Mouse (Mus musculus): ENCODE measurements at regions not wholly inside any gene's neighbourhood (a gene's known extent, or its start where the extent isn't known, plus 50 kb on each side); places are given as distances from the start of the nearest gene placed in this dataset.

DNA sequence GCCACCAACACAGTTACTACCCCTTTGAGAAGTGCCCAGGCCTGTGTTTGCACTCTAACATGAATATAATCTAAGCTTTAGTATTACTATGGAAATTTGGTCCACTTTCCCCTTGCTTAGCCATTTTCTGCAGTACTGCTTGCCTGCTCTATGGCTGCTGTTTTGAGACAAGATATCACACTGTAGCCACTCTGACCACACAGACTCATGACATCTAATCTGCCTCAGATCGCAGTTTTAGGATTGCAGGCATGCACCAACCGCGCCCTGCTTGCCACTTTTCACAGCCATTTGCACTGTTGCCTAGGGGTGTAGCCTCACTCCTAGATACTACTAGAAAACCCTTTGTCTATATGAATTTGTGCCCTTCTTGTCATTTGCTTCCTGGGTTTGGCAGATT is 107.4 kb upstream of the Teddm2 start:
- Histone ChIP-seq H3K9me3 (ENCODE audit: control insufficient read depth, low read length) (no peaks in the 10 kb centered on the region), H3K4me2 (no peak overlapping the region), H3K4me1 (replicated peaks; ENCODE audit: control insufficient read depth, insufficient read depth, low read length) (peaks cover 8% of the 10 kb centered on the region), H3K27ac (ENCODE audit: low read depth, low read length) (no peak overlapping the region), H3K27me3 (replicated peaks; ENCODE audit: control insufficient read depth, insufficient read depth, low read length) (no peaks in the 10 kb centered on the region), H3K4me3 (ENCODE audit: low read depth, low read length) (no peak overlapping the region), H3K9ac (ENCODE audit: low read depth, low read length) (no peak overlapping the region), H3K36me3 (ENCODE audit: control insufficient read depth, insufficient read depth, low read length) (no peaks in the 10 kb centered on the region)
- 50% methylated on average over 3 of the region's 3 CpGs for WGBS
- DNase-seq (ENCODE audit: low spot score) = no peak
- peak; percentile 87 for ATAC-seq (replicated peaks; ENCODE audit: low FRiP score)

DNA sequence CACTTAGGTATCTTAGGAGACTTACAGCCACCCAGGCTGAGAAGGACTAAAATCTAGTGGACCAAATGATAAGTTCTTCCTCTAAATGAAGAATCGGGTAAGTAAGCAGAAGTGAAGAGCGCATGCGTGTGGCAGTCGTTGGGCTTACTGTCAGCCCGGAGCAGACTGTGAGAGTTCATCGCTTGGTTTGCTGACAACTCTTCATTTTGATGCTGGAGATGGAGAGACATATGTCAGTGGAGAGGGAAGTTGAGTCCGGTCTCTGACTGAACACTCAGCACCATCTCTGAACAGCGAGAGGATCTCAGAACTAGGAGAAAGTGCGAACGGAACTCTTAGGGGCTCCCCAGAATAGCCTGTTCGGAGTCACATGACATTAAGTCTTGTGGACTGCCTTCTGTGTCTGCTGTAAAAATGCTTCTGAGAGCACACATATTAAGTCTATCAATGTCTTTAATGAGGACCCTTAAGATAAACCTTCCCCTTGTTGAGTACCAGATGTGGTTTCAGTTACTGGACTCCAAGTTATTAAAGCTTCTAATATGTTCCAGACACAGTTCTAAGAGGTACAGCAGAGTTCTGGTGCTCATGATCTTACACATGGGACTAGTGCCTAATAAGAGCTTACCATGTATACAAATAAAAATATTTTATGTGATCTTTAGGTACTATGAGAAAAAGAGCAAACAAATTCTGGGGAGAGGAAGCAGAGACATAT is 108.7 kb upstream of the Teddm2 start:
- Histone ChIP-seq H3K4me1 (replicated peaks; ENCODE audit: control insufficient read depth, insufficient read depth, low read length) (peaks cover 8% of the 10 kb centered on the region), H3K27ac (ENCODE audit: low read depth, low read length) (no peak overlapping the region), H3K27me3 (replicated peaks; ENCODE audit: control insufficient read depth, insufficient read depth, low read length) (no peaks in the 10 kb centered on the region), H3K4me3 (ENCODE audit: low read depth, low read length) (no peak overlapping the region), H3K9me3 (ENCODE audit: control insufficient read depth, low read length) (no peaks in the 10 kb centered on the region), H3K4me2 (no peak overlapping the region), H3K36me3 (ENCODE audit: control insufficient read depth, insufficient read depth, low read length) (no peaks in the 10 kb centered on the region), H3K9ac (ENCODE audit: low read depth, low read length) (no peak overlapping the region)
- WGBS = 81% methylated on average over 11 of the region's 11 CpGs
- DNase-seq (ENCODE audit: low spot score) (no peak), ATAC-seq (replicated peaks; ENCODE audit: low FRiP score) (no peak)

DNA sequence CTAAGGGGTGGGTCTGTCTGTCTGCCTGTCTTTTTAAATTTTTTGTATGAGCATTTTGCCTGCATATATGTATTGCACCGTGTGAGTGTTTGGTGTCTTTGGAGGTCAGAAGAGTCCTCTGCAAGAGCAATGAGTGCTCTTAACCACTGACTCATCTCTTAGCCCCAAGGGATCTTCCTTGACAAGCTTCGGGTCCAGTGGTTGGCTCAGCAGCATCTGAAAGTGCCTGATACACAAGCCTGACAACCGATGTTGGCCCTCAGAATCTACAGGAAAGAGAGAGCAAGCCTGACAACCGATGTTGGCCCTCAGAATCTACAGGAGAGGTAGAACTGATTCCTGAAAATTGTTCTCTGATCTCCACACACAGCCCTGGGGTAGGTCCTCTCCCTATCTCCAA is 110.7 kb upstream of the Teddm2 start:
- H3K27me3 ChIP-seq (replicated peaks; ENCODE audit: control insufficient read depth, insufficient read depth, low read length) = no peaks in the 10 kb centered on the region
- H3K36me3 ChIP-seq (ENCODE audit: control insufficient read depth, insufficient read depth, low read length) = no peaks in the 10 kb centered on the region
- H3K9me3 ChIP-seq (ENCODE audit: control insufficient read depth, low read length) = no peaks in the 10 kb centered on the region
- peaks cover 8% of the 10 kb centered on the region for H3K4me1 ChIP-seq (replicated peaks; ENCODE audit: control insufficient read depth, insufficient read depth, low read length)
- H3K27ac ChIP-seq (ENCODE audit: low read depth, low read length) = no peak overlapping the region
- ATAC-seq (replicated peaks; ENCODE audit: low FRiP score) (no peak), DNase-seq (ENCODE audit: low spot score) (no peak)
- H3K9ac ChIP-seq (ENCODE audit: low read depth, low read length) = no peak overlapping the region
- H3K4me3 ChIP-seq (ENCODE audit: low read depth, low read length) = no peak overlapping the region
- WGBS = 67% methylated on average over 4 of the region's 4 CpGs
- H3K4me2 ChIP-seq = no peak overlapping the region

DNA sequence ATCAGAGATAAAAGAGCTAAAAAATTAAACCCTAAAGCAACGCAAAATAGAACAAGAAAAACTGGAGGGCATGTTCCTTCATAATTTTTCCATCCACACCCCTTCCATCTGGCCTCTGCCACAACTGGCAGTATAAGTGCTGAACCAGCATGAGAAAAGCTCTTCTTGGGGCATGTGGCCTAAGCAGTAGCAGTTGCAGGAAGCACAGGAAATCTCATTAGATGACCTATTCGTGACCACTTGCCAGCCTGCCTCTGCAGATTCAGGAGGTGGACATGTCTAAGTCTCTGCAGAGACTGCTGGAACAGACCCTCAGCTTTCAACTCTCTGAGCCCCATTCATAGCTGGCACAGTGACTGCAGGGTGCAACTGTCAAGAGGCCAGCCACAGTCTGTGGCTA is 116.5 kb upstream of the Teddm2 start:
- H3K4me2 ChIP-seq = no peak overlapping the region
- H3K4me1 ChIP-seq (replicated peaks; ENCODE audit: control insufficient read depth, insufficient read depth, low read length) = no peaks in the 10 kb centered on the region
- no peaks in the 10 kb centered on the region for H3K9me3 ChIP-seq (ENCODE audit: control insufficient read depth, low read length)
- DNase-seq (ENCODE audit: low spot score) = no peak
- no peaks in the 10 kb centered on the region for H3K36me3 ChIP-seq (ENCODE audit: control insufficient read depth, insufficient read depth, low read length)
- H3K4me3 ChIP-seq (ENCODE audit: low read depth, low read length) = no peak overlapping the region
- ATAC-seq (replicated peaks; ENCODE audit: low FRiP score) = no peak
- H3K27ac ChIP-seq (ENCODE audit: low read depth, low read length) = no peak overlapping the region
- 62% methylated on average over 2 of the region's 2 CpGs for WGBS
- H3K9ac ChIP-seq (ENCODE audit: low read depth, low read length) = no peak overlapping the region
- no peaks in the 10 kb centered on the region for H3K27me3 ChIP-seq (replicated peaks; ENCODE audit: control insufficient read depth, insufficient read depth, low read length)

DNA sequence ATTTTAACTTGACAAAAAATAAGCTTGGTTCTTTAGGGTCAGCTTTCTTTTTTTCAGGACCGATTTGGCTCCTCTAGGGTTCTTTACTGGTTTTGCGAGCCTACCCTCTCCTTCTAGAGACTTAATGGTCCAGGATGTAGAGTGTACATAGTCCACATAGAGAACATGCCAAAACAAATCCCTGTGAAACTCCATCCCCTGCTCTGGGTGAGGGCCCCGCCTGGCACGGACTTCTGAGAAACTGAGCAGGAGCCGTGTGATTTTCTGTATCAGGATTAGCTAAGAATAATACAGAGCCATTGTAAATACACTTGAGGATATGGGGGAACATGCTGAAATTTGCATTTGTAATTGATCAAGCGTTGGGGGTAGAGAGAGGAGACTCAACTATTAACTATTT is 118.2 kb upstream of the Teddm2 start:
- Histone ChIP-seq H3K4me3 (ENCODE audit: low read depth, low read length) (no peak overlapping the region), H3K4me2 (no peak overlapping the region), H3K9me3 (ENCODE audit: control insufficient read depth, low read length) (no peaks in the 10 kb centered on the region), H3K36me3 (ENCODE audit: control insufficient read depth, insufficient read depth, low read length) (no peaks in the 10 kb centered on the region), H3K4me1 (replicated peaks; ENCODE audit: control insufficient read depth, insufficient read depth, low read length) (no peaks in the 10 kb centered on the region), H3K9ac (ENCODE audit: low read depth, low read length) (no peak overlapping the region), H3K27ac (ENCODE audit: low read depth, low read length) (no peak overlapping the region), H3K27me3 (replicated peaks; ENCODE audit: control insufficient read depth, insufficient read depth, low read length) (no peaks in the 10 kb centered on the region)
- no peak for ATAC-seq (replicated peaks; ENCODE audit: low FRiP score)
- DNase-seq (ENCODE audit: low spot score) = no peak
- WGBS = 89% methylated on average over 6 of the region's 6 CpGs

DNA sequence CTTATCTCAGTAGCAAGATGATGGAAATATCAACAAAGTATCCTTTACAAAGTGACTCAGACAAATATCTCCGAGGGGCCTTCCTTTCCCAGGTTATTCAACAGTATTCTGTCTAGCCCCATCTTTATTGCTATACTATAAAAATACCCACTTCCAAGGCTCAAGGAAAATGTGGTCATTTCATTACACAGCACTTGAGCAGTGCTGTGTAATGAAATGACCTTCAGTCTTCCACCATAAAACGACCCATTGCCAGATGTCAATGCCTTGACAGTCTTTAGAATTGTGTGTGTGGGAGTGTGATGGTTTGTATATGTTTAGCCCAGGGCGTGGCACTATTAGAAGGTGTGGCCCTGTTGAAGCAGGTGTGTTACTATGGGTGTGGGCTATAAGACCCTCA is 124.3 kb upstream of the Teddm2 start:
- ATAC-seq (replicated peaks; ENCODE audit: low FRiP score) (no peak), DNase-seq (ENCODE audit: low spot score) (no peak)
- H3K4me3 ChIP-seq (ENCODE audit: low read depth, low read length) = no peak overlapping the region
- no peaks in the 10 kb centered on the region for H3K27me3 ChIP-seq (replicated peaks; ENCODE audit: control insufficient read depth, insufficient read depth, low read length)
- no peak overlapping the region for H3K4me2 ChIP-seq
- no peaks in the 10 kb centered on the region for H3K4me1 ChIP-seq (replicated peaks; ENCODE audit: control insufficient read depth, insufficient read depth, low read length)
- 71% methylated on average over 3 of the region's 3 CpGs for WGBS
- no peaks in the 10 kb centered on the region for H3K9me3 ChIP-seq (ENCODE audit: control insufficient read depth, low read length)
- no peak overlapping the region for H3K9ac ChIP-seq (ENCODE audit: low read depth, low read length)
- no peak overlapping the region for H3K27ac ChIP-seq (ENCODE audit: low read depth, low read length)
- H3K36me3 ChIP-seq (ENCODE audit: control insufficient read depth, insufficient read depth, low read length) = no peaks in the 10 kb centered on the region

DNA sequence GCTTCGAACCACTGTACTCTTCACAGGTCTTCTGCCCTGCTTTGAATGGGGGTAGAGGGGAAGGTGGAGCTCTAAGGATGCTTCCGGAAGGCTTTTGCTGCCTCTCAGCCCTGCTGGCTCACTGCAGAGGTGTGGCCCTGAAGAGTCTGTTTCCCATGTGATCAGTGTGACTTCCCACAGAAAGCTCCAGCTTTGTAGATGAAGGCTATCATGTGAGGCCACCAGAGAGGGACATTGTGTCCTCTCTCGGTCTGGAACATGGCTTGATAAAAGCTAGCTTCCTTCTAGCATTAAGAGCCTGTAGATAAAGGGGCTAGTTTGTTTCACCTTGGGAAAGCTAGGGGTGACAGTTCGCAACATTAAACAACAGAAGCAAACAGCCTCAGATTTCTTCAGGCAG is 127.3 kb upstream of the Teddm2 start:
- no peak overlapping the region for H3K4me3 ChIP-seq (ENCODE audit: low read depth, low read length)
- DNase-seq (ENCODE audit: low spot score) (no peak), ATAC-seq (replicated peaks; ENCODE audit: low FRiP score) (0 out of 2 replicates have a peak, but pooled peaks have one; percentile 27)
- WGBS = 68% methylated on average over 4 of the region's 4 CpGs
- no peaks in the 10 kb centered on the region for H3K36me3 ChIP-seq (ENCODE audit: control insufficient read depth, insufficient read depth, low read length)
- no peaks in the 10 kb centered on the region for H3K4me1 ChIP-seq (replicated peaks; ENCODE audit: control insufficient read depth, insufficient read depth, low read length)
- no peaks in the 10 kb centered on the region for H3K27me3 ChIP-seq (replicated peaks; ENCODE audit: control insufficient read depth, insufficient read depth, low read length)
- no peaks in the 10 kb centered on the region for H3K9me3 ChIP-seq (ENCODE audit: control insufficient read depth, low read length)
- no peak overlapping the region for H3K4me2 ChIP-seq
- no peak overlapping the region for H3K27ac ChIP-seq (ENCODE audit: low read depth, low read length)
- H3K9ac ChIP-seq (ENCODE audit: low read depth, low read length) = no peak overlapping the region

DNA sequence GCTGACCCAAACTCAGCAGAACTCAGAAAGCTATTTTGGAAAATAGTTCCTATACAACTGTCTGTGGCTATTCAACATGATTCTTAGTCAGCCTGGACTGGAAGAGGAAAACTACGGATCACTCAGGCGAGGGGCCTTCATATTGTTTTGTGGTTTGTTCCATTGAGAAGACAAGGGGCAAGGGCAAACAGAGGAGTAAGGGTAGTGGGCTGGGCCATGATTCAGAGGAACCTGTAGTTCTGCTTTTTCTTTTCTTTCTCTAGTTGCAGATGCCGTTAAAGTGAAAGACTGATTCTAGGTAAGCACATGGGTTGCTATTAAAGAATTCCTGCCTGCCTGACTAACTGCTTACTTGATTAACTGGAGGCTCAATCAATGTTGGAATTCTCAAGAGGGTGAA is 129.8 kb upstream of the Teddm2 start:
- no peak overlapping the region for H3K27ac ChIP-seq (ENCODE audit: low read depth, low read length)
- WGBS = 56% methylated on average over 3 of the region's 3 CpGs
- no peak overlapping the region for H3K4me3 ChIP-seq (ENCODE audit: low read depth, low read length)
- H3K4me2 ChIP-seq = no peak overlapping the region
- H3K4me1 ChIP-seq (replicated peaks; ENCODE audit: control insufficient read depth, insufficient read depth, low read length) = peaks cover 10% of the 10 kb centered on the region
- no peaks in the 10 kb centered on the region for H3K9me3 ChIP-seq (ENCODE audit: control insufficient read depth, low read length)
- H3K36me3 ChIP-seq (ENCODE audit: control insufficient read depth, insufficient read depth, low read length) = no peaks in the 10 kb centered on the region
- no peak for DNase-seq (ENCODE audit: low spot score)
- no peak for ATAC-seq (replicated peaks; ENCODE audit: low FRiP score)
- H3K9ac ChIP-seq (ENCODE audit: low read depth, low read length) = no peak overlapping the region
- no peaks in the 10 kb centered on the region for H3K27me3 ChIP-seq (replicated peaks; ENCODE audit: control insufficient read depth, insufficient read depth, low read length)

DNA sequence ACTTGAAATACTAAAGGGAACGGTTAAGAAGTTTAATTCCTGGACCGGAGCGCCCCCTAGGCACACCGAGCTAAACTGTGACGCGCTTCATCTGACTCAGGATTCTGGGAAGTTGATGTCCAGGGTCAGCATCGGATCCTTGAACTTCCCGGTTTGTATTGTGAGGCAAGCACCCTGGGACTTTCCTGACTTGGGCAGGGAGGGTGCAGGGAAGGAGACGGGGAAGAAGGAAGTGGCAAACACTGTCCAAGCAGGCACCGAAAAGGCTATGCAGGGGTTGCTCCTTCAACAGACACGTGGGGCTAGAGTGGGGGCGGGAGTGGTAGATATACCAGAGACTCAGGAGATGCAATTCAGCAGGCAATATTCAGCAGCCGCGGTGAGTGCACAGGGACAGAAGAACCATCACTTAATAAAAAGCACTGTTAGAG is 132.7 kb upstream of the Teddm2 start:
- Histone ChIP-seq H3K4me2 (peak overlapping the region; percentile 58), H3K9ac (ENCODE audit: low read depth, low read length) (0 out of 2 replicates have a peak overlapping the region, but pooled peaks have one; percentile 41), H3K36me3 (ENCODE audit: control insufficient read depth, insufficient read depth, low read length) (no peaks in the 10 kb centered on the region), H3K9me3 (ENCODE audit: control insufficient read depth, low read length) (no peaks in the 10 kb centered on the region), H3K27me3 (replicated peaks; ENCODE audit: control insufficient read depth, insufficient read depth, low read length) (no peaks in the 10 kb centered on the region), H3K27ac (ENCODE audit: low read depth, low read length) (0 out of 2 replicates have a peak overlapping the region, but pooled peaks have one; percentile 2), H3K4me3 (ENCODE audit: low read depth, low read length) (peak overlapping the region; percentile 28; the same call in 1 of the 2 replicates), H3K4me1 (replicated peaks; ENCODE audit: control insufficient read depth, insufficient read depth, low read length) (peaks cover 15% of the 10 kb centered on the region)
- 7% methylated on average over 14 of the region's 14 CpGs for WGBS
- peak; percentile 44 for ATAC-seq (replicated peaks; ENCODE audit: low FRiP score)
- peak; percentile 82 for DNase-seq (ENCODE audit: low spot score)
